Mouse (Mus musculus) thymus, adult 2 months (tissue): ENCODE results near the gene Olfr1402. TPM values are rescaled to one million over a fixed set of nuclear protein-coding genes. Genes with fewer than 3 reads are reported as not detected.

ENCODE experiments used
- DNase-seq: peaks from one replicate; pipeline ENCODE4 v3.0.0; 2021
- H3K27ac ChIP-seq: fragments of 200-500 bp; 2 replicates; pipeline ENCODE4 v1.5.1; 2012; ENCODE audit warnings: low read length, control low read depth; ENCODE audit not compliant: control insufficient read depth, insufficient read depth
- H3K27me3 ChIP-seq: fragments of 200-500 bp; 2 replicates; pipeline ENCODE4 v1.6.1; 2012; ENCODE audit warnings: mild to moderate bottlenecking, low read length, moderate library complexity, mixed read lengths; ENCODE audit not compliant: control insufficient read depth, insufficient read depth
- H3K36me3 ChIP-seq: fragments of 200-500 bp; 2 replicates; pipeline ENCODE4 v1.6.1; 2012; ENCODE audit warnings: mild to moderate bottlenecking, low read length, moderate library complexity; ENCODE audit not compliant: control insufficient read depth, insufficient read depth
- H3K4me1 ChIP-seq: fragments of 200-500 bp; replicated peaks from 2 replicates; pipeline ENCODE4 v1.6.1; 2012; ENCODE audit warnings: low read length; ENCODE audit not compliant: control insufficient read depth, insufficient read depth
- H3K4me3 ChIP-seq: fragments of 200-500 bp; 2 replicates; pipeline ENCODE4 v1.5.1; 2012; ENCODE audit warnings: mild to moderate bottlenecking, low read length, control low read depth, moderate library complexity; ENCODE audit not compliant: control insufficient read depth, insufficient read depth
- CTCF ChIP-seq: fragments of 200-500 bp; IDR thresholded peaks from 2 replicates; pipeline ENCODE4 v1.5.1; 2012; ENCODE audit warnings: mild to moderate bottlenecking, control low read depth, low read length, moderate library complexity, borderline replicate concordance; ENCODE audit not compliant: control insufficient read depth, poor library complexity, insufficient read depth; ENCODE audit errors: extremely low read depth
- POLR2A ChIP-seq: fragments of 200-500 bp; IDR thresholded peaks from 2 replicates; pipeline ENCODE4 v1.6.1; 2012; ENCODE audit warnings: mild to moderate bottlenecking, low read length, control low read depth, moderate library complexity; ENCODE audit not compliant: control insufficient read depth, poor library complexity, insufficient read depth; ENCODE audit errors: extremely low read depth
- WGBS: fragments of 180-500 bp; shearing (Covaris S2); methylation state at CpG from one replicate; pipeline ENCODE4 v1.1.7; 2018; 5-methylcytosine and 5-hydroxymethylcytosine counted together
- polyA plus RNA-seq: library from polyadenylated mRNA; depleted of rRNA; stranded (reverse); fragments of >200 nt; gene quantifications from 2 replicates; pipeline ENCODE4 v1.2.3, GENCODE M21; 2012; rRNA removed

Gene Olfr1402
- polyA plus RNA-seq = not detected in 2 replicates

GRCm38 (mm10) chr3:97421920-97422319 is at the start of gene Olfr1402:
TSS of gene Olfr1402 (minus strand) at chr3:97422020.
- Histone ChIP-seq H3K4me3 (no peak within 1 kb of the TSS), H3K27me3 (no peaks in the 10 kb centered on the region), H3K4me1 (no peaks in the 10 kb centered on the region), H3K36me3 (no peaks in the 10 kb centered on the region), H3K27ac (no peak within 1 kb of the TSS)
- 88% methylated on average over 1 of the region's 1 CpGs for WGBS
- DNase-seq = no peak
- TF ChIP-seq CTCF (no peak), POLR2A (no peak)

GRCm38 (mm10) chr3:97455286-97455685 is 33.5 kb upstream of the Olfr1402 start:
- Histone ChIP-seq H3K27ac (no peak overlapping the region), H3K27me3 (no peaks in the 10 kb centered on the region), H3K36me3 (no peaks in the 10 kb centered on the region), H3K4me3 (no peak overlapping the region), H3K4me1 (no peaks in the 10 kb centered on the region)
- DNase-seq = no peak
- TF ChIP-seq CTCF = no peak
- no peak for TF ChIP-seq POLR2A
- 77% methylated on average over 4 of the region's 4 CpGs for WGBS

- DNase-seq = no peak
- no peaks in the 10 kb centered on the region for H3K36me3 ChIP-seq
- no peak for TF ChIP-seq POLR2A
- no peak for TF ChIP-seq CTCF
- 99% methylated on average over 2 of the region's 2 CpGs for WGBS
- no peak overlapping the region for H3K4me3 ChIP-seq
- H3K27ac ChIP-seq = no peak overlapping the region
- no peaks in the 10 kb centered on the region for H3K27me3 ChIP-seq
- H3K4me1 ChIP-seq = no peaks in the 10 kb centered on the region
Measured at GRCm38 (mm10) chr3:97438619-97439018, 16.8 kb upstream of the Olfr1402 start.

GRCm38 (mm10) chr3:97394289-97394688 is 27.5 kb downstream of the Olfr1402 start:
- whole genome bisulfite sequencing = 36% methylated on average over 1 of the region's 1 CpGs
- TF ChIP-seq CTCF = peak; percentile 58; the same call in 1 of the 2 replicates
- TF ChIP-seq POLR2A = no peak
- H3K27ac ChIP-seq = no peak overlapping the region
- no peak overlapping the region for H3K4me3 ChIP-seq
- no peaks in the 10 kb centered on the region for H3K27me3 ChIP-seq
- no peaks in the 10 kb centered on the region for H3K36me3 ChIP-seq
- peak; percentile 34 for DNase-seq
- no peaks in the 10 kb centered on the region for H3K4me1 ChIP-seq

GRCm38 (mm10) chr3:97393079-97393478 is 28.7 kb downstream of the Olfr1402 start:
- no peaks in the 10 kb centered on the region for H3K4me1 ChIP-seq
- H3K27ac ChIP-seq = no peak overlapping the region
- no peaks in the 10 kb centered on the region for H3K27me3 ChIP-seq
- no peaks in the 10 kb centered on the region for H3K36me3 ChIP-seq
- DNase-seq = peak; percentile 25
- WGBS = 82% methylated on average over 5 of the region's 5 CpGs
- TF ChIP-seq POLR2A = no peak
- TF ChIP-seq CTCF = no peak
- H3K4me3 ChIP-seq = no peak overlapping the region

GRCm38 (mm10) chr3:97370382-97370781 is 51.4 kb downstream of the Olfr1402 start:
- H3K4me3 ChIP-seq = no peak overlapping the region
- no peaks in the 10 kb centered on the region for H3K36me3 ChIP-seq
- TF ChIP-seq CTCF (no peak), POLR2A (no peak)
- H3K27ac ChIP-seq = no peak overlapping the region
- no peak for DNase-seq
- no peaks in the 10 kb centered on the region for H3K27me3 ChIP-seq
- H3K4me1 ChIP-seq = no peaks in the 10 kb centered on the region

- Histone ChIP-seq H3K4me3 (no peak overlapping the region), H3K27ac (no peak overlapping the region), H3K4me1 (no peaks in the 10 kb centered on the region), H3K27me3 (no peaks in the 10 kb centered on the region), H3K36me3 (no peaks in the 10 kb centered on the region)
- TF ChIP-seq POLR2A (no peak), CTCF (no peak)
- DNase-seq = no peak
- WGBS = 93% methylated on average over 3 of the region's 3 CpGs
Measured at GRCm38 (mm10) chr3:97363418-97364098, 58.3 kb downstream of the Olfr1402 start.
